9 mouse cellular contexts compared by ENCODE assay signal in the genomic region with DNA sequence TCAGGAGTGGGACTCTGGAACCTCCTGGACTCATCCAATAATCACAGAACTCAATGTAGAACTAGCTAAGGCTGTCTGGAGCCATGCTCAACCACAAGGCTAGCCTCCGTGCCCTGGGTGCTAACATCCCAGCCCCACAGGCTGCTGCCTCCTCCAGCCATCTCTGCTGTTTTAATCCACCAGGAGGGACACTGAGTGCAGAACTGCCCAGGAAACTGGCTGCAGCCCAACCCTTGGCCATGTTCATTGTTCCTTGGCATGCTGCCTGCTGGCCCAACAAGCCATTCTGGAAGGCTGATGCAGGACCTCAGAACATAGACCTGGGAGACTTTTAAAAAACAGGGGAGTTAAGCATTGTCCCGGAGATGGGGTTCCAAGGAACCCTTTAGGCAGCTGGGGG. TPM values are rescaled to one million over a fixed set of nuclear protein-coding genes. Genes with fewer than 3 reads are reported as not detected.
DNase-seq lines count a peak whose midpoint lies in the region; ATAC-seq lines count a peak whose summit lies in the region.
"Had no signal": no experiment of that assay in that cellular context is flagged by ENCODE, and none has a peak within 500 bp of the region (broad histone marks: within the 10 kb centered on the region; RNA-seq: fewer than 3 reads in every experiment).

No protein-coding gene starts in this region.

- ATAC-seq in kidney, embryonic 15.5 days (replicated peaks; ENCODE audit: low FRiP score) = no peak
- no peak for ATAC-seq in granulocyte monocyte progenitor cell, adult 5-6 weeks (replicated peaks; ENCODE audit: poor library complexity, severe bottlenecking)

- no peaks in the 10 kb centered on the region for H3K4me1 ChIP-seq in kidney, embryonic 15.5 days

- H3K27me3 ChIP-seq in kidney, embryonic 15.5 days = 0 out of 2 replicates have a peak, but pooled peaks cover 3% of the 10 kb centered on the region

- WGBS in kidney, embryonic 15.5 days = 67% methylated on average over 2 of the region's 2 CpGs

- no peaks in the 10 kb centered on the region for H3K9me3 ChIP-seq in kidney, embryonic 15.5 days (replicated peaks)

- DNase-seq in kidney, adult 18-20 months = peak; percentile 89
- DNase-seq in cerebellum, adult 11 months = peak; percentile 84
- DNase-seq in heart, adult 8-10 months (ENCODE audit: low spot score) = peak; percentile 83
- DNase-seq in left cerebral cortex, postnatal 36 days (ENCODE audit: low spot score in 2 of 2) = peak; percentile 50 to 54
- peak; percentile 19 to 45 for DNase-seq in urinary bladder, adult 18-20 months (ENCODE audit: low spot score in 2 of 2)
- no peak for DNase-seq in thymus, postnatal 25 days

- no peaks in the 10 kb centered on the region for H3K36me3 ChIP-seq in kidney, embryonic 15.5 days

- H3K4me3 ChIP-seq in kidney, embryonic 15.5 days (replicated peaks) = no peak overlapping the region

- no peak overlapping the region for H3K4me2 ChIP-seq in kidney, embryonic 15.5 days

- no peak overlapping the region for H3K27ac ChIP-seq in kidney, embryonic 15.5 days
- H3K27ac ChIP-seq: kidney, postnatal 0 days had no signal

- intact Hi-C loops in left cerebral cortex, postnatal 36 days (cut with DNase I) = no loop called here

- H3K9ac ChIP-seq in kidney, embryonic 15.5 days = no peak overlapping the region

RNA-seq across cellular contexts. Expression of gene Adra2c, which starts 42.5 kb away (rescaled TPM):
- polyA plus RNA-seq in kidney, embryonic 15.5 days (2015; fragmentation: Nextera tagmentation; extraction: Ambion mirVana) = 0.40 and 0.41 TPM in 2 replicates
- under 1 TPM; 0.41 to 0.79 (median 0.58) TPM for total RNA-seq in heart, adult 8-10 months (2022)
- total RNA-seq in left cerebral cortex, postnatal 36 days (2021) = 10 to 100 TPM; 22.9 to 24.1 TPM
- not detected in 2 replicates for total RNA-seq in granulocyte monocyte progenitor cell, adult 5-6 weeks (2014; fragmentation: Nextera tagmentation)
- not detected in 2 replicates for total RNA-seq in granulocyte monocyte progenitor cell, adult 5-6 weeks (2017)

Comparison
In these comparisons a context has a peak if more than half of its experiments do, and no peak if none do; other contexts are left out.
1. RNA of gene Adra2c, which starts 42.5 kb away (total RNA-seq): 22.9 to 24.1 TPM in left cerebral cortex, postnatal 36 days; 0.41 to 0.79 TPM in heart, adult 8-10 months and not detected in granulocyte monocyte progenitor cell, adult 5-6 weeks; every median in the first group is over 10 times any median in the second.